Mouse (Mus musculus): ENCODE results near the gene Gstt4.
"Not testable (repeated sequence)": the region's sequence is repeated elsewhere in the genome, so short reads cannot be mapped to it uniquely, and the experiment has no call there.

Gene Gstt4

GRCm38 (mm10) chr10:75785442-75785841 is 36.9 kb downstream of the Gstt4 start:
- DNase-seq, result no peak

GRCm38 (mm10) chr10:75780769-75781578 is 41.4 kb downstream of the Gstt4 start, which contains the start of the genes Gm20441 and Gstt3:
TSS of gene Gm20441 (minus strand) at chr10:75780954.
TSS of gene Gstt3 (minus strand) at chr10:75781414.
- no peak for DNase-seq

- no peak for DNase-seq
Observed at GRCm38 (mm10) chr10:75779206-75780174, 42.9 kb downstream of the Gstt4 start.

- DNase-seq, result peak; percentile 35 to 39
Observed at GRCm38 (mm10) chr10:75777885-75778284, 44.5 kb downstream of the Gstt4 start.

- no peak for DNase-seq
Observed at GRCm38 (mm10) chr10:75776562-75776961, 45.8 kb downstream of the Gstt4 start.

- no peak for DNase-seq
Observed at GRCm38 (mm10) chr10:75774587-75774986, 47.8 kb downstream of the Gstt4 start.

- no peak for DNase-seq
Observed at GRCm38 (mm10) chr10:75774102-75774501, 48.2 kb downstream of the Gstt4 start.

GRCm38 (mm10) chr10:75772795-75773664 is 49.3 kb downstream of the Gstt4 start, which contains the start of gene Ddt:
TSS of gene Ddt (minus strand) at chr10:75773414.
- peak; percentile 87 to 95 for DNase-seq

- DNase-seq, result not testable (repeated sequence)
Observed at GRCm38 (mm10) chr10:75767756-75768155, 54.6 kb downstream of the Gstt4 start.

GRCm38 (mm10) chr10:75766856-75767255 is 55.5 kb downstream of the Gstt4 start:
- no peak for DNase-seq
